Mouse (Mus musculus) megakaryocyte, embryonic 14.5 days (primary cell): ENCODE measurements around the gene Trim11. TPM values are rescaled to one million over a fixed set of nuclear protein-coding genes. Genes with fewer than 3 reads are reported as not detected.
A peak's percentile ranks its signal among the peaks of the same experiment; 100 is the strongest.

ENCODE experiments used
- H3K27me3 ChIP-seq: replicated peaks from 2 replicates; pipeline ENCODE3; 2012; ENCODE audit warnings: inconsistent platforms
- H3K36me3 ChIP-seq: replicated peaks from 2 replicates; pipeline ENCODE3; 2012; ENCODE audit warnings: low read length, inconsistent platforms, mixed read lengths
- H3K4me1 ChIP-seq: 2 replicates; pipeline ENCODE4 v1.6.1; 2012; ENCODE audit warnings: inconsistent platforms
- H3K4me3 ChIP-seq: replicated peaks from 2 replicates; pipeline ENCODE3; 2012; ENCODE audit warnings: moderate library complexity, mild to moderate bottlenecking, inconsistent platforms
- H3K9me3 ChIP-seq: 2 replicates; pipeline ENCODE4 v1.6.1; 2012; ENCODE audit warnings: inconsistent platforms
- FLI1 ChIP-seq: IDR thresholded peaks from 2 replicates; pipeline ENCODE4 v1.6.1; 2012; ENCODE audit warnings: low read length, inconsistent platforms, mixed read lengths
- GATA1 ChIP-seq: IDR thresholded peaks from 3 replicates; pipeline ENCODE4 v1.6.1; 2012; ENCODE audit warnings: mixed read lengths, low read length, inconsistent platforms, borderline replicate concordance
- polyA plus RNA-seq: library from polyadenylated mRNA; stranded (reverse); fragments of >175 nt; gene quantifications from 2 replicates; pipeline ENCODE4 v1.2.3, GENCODE M21; 2012; ENCODE audit warnings: low replicate concordance; ENCODE audit not compliant: insufficient read depth

The Trim11 gene
- polyA plus RNA-seq, 1 experiment: 12.8 TPM

- Histone ChIP-seq H3K9me3 (no peaks in the 10 kb centered on the region), H3K4me1 (peaks cover 84% of the 10 kb centered on the region), H3K36me3 (peaks cover 91% of the 10 kb centered on the region), H3K27me3 (peaks cover 2% of the 10 kb centered on the region), H3K4me3 (no peak overlapping the region)
- TF ChIP-seq GATA1 (no peak), FLI1 (no peak)
These were observed 12.9 kb downstream of the Trim11 start for GRCm38 (mm10) chr11:58990794-58991193.

GRCm38 (mm10) chr11:58991911-58992310, 14.0 kb downstream of the Trim11 start:
- H3K9me3 ChIP-seq: no peaks in the 10 kb centered on the region
- peaks cover 84% of the 10 kb centered on the region for H3K36me3 ChIP-seq
- TF ChIP-seq FLI1: no peak
- TF ChIP-seq GATA1: no peak
- H3K27me3 ChIP-seq: peaks cover 3% of the 10 kb centered on the region
- no peak overlapping the region for H3K4me3 ChIP-seq
- H3K4me1 ChIP-seq: peaks cover 84% of the 10 kb centered on the region

- H3K4me3 ChIP-seq: no peak overlapping the region
- peaks cover 3% of the 10 kb centered on the region for H3K27me3 ChIP-seq
- H3K9me3 ChIP-seq: no peaks in the 10 kb centered on the region
- no peak for TF ChIP-seq GATA1
- no peak for TF ChIP-seq FLI1
- peaks cover 84% of the 10 kb centered on the region for H3K36me3 ChIP-seq
- peaks cover 87% of the 10 kb centered on the region for H3K4me1 ChIP-seq
These were observed 15.3 kb downstream of the Trim11 start for GRCm38 (mm10) chr11:58993091-58993670.

DNA sequence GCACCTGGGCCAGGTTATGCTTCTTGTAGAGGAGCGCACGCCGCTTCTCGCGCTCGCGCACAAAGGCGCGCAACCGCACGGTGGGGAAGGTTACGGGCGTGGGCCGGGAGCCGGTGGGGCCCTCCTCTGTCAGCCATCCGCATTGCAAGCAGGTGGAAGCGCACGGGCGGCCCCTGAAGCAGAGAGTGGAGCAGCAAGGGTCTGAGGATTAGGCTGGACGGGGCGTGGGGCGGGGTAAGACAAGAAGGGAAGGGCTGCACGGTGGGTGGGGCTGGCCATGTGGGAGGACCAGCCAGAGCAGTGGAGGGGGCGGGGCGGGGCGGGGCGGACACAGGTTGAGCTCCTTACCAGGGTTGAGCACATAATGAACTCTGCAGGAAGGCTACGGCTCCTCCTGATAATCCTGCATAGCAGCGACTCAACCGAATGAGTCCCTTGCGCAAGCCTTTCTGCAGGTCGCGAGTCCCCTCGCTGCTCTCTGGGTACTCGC, 16.5 kb downstream of the Trim11 start:
- H3K4me1 ChIP-seq: peaks cover 87% of the 10 kb centered on the region
- H3K4me3 ChIP-seq: peak overlapping the region; percentile 23
- H3K9me3 ChIP-seq: no peaks in the 10 kb centered on the region
- H3K36me3 ChIP-seq: peaks cover 72% of the 10 kb centered on the region
- H3K27me3 ChIP-seq: peaks cover 3% of the 10 kb centered on the region
- TF ChIP-seq FLI1 (no peak), GATA1 (no peak)

GRCm38 (mm10) chr11:58995061-58995806, 17.3 kb downstream of the Trim11 start:
- peaks cover 8% of the 10 kb centered on the region for H3K27me3 ChIP-seq
- H3K4me3 ChIP-seq: peak overlapping the region; percentile 86
- H3K4me1 ChIP-seq: peaks cover 87% of the 10 kb centered on the region
- no peak for TF ChIP-seq FLI1
- TF ChIP-seq GATA1: no peak
- no peaks in the 10 kb centered on the region for H3K9me3 ChIP-seq
- peaks cover 63% of the 10 kb centered on the region for H3K36me3 ChIP-seq

DNA sequence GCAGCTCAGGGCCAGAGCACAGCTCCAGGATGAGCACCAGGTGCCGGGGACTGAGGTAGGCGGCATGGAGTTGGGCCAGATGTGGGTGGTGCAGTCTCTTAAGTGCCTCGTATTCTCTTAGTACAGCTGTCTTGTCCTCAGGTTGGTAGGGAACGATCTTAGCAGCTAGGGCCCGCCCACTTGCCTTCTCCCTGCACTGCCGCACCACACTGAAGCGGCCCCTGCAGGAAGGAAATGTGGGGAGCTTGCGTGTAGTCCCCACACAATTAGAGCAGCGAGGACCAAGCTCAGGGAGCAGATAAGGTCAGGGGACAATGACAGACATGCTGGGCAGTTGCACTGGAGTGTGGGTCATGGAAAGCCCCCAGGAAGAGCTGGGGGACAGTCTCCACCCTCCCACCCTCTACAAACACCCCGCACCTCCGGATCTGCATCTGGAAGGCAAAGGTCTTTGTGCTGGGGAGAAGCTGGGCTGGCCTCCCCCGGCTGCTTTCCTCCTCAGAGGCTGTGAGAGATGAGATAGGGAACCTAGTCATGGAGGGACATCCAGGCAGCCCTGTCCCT, 18.0 kb downstream of the Trim11 start:
- Histone ChIP-seq H3K27me3 (peaks cover 15% of the 10 kb centered on the region), H3K9me3 (no peaks in the 10 kb centered on the region), H3K4me3 (peak overlapping the region; percentile 86), H3K36me3 (peaks cover 56% of the 10 kb centered on the region), H3K4me1 (peaks cover 84% of the 10 kb centered on the region)
- TF ChIP-seq FLI1 (no peak), GATA1 (peak; percentile 17; the same call in 1 of the 3 replicates)

- H3K27me3 ChIP-seq: peaks cover 28% of the 10 kb centered on the region
- peaks cover 44% of the 10 kb centered on the region for H3K36me3 ChIP-seq
- TF ChIP-seq FLI1: no peak
- no peak for TF ChIP-seq GATA1
- no peaks in the 10 kb centered on the region for H3K9me3 ChIP-seq
- H3K4me1 ChIP-seq: peaks cover 81% of the 10 kb centered on the region
- H3K4me3 ChIP-seq: no peak overlapping the region
These were observed 19.6 kb downstream of the Trim11 start for GRCm38 (mm10) chr11:58997541-58997940.

GRCm38 (mm10) chr11:58999158-58999557, 21.3 kb downstream of the Trim11 start:
- TF ChIP-seq FLI1: no peak
- no peak for TF ChIP-seq GATA1
- H3K27me3 ChIP-seq: peaks cover 33% of the 10 kb centered on the region
- peaks cover 31% of the 10 kb centered on the region for H3K36me3 ChIP-seq
- peaks cover 67% of the 10 kb centered on the region for H3K4me1 ChIP-seq
- no peaks in the 10 kb centered on the region for H3K9me3 ChIP-seq
- H3K4me3 ChIP-seq: peak overlapping the region; percentile 76

DNA sequence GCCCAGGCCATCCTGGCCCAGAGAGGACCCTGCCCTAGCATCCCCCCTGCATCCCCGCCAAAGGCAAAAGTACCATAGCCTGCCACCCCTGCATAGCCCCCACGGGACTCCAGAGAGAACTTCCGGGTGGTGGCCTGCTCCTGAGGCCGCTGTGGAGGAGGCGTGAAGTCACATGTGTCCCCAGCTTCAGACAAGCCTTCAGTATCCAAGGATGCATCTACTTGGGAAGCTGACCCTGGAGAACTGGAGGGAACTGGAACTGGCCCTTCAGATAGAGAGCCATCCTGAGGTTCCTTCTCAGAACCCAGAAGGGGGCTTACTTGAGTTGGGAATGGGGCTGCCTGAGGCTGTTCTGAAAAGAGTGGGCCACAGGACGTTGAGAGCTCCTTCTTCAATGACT, 21.9 kb downstream of the Trim11 start:
- H3K36me3 ChIP-seq: peaks cover 24% of the 10 kb centered on the region
- no peak overlapping the region for H3K4me3 ChIP-seq
- TF ChIP-seq GATA1 (no peak), FLI1 (no peak)
- H3K4me1 ChIP-seq: peaks cover 61% of the 10 kb centered on the region
- H3K27me3 ChIP-seq: peaks cover 33% of the 10 kb centered on the region
- no peaks in the 10 kb centered on the region for H3K9me3 ChIP-seq

- peaks cover 17% of the 10 kb centered on the region for H3K36me3 ChIP-seq
- peaks cover 53% of the 10 kb centered on the region for H3K4me1 ChIP-seq
- TF ChIP-seq GATA1 (no peak), FLI1 (no peak)
- H3K9me3 ChIP-seq: no peaks in the 10 kb centered on the region
- H3K27me3 ChIP-seq: peaks cover 31% of the 10 kb centered on the region
- H3K4me3 ChIP-seq: no peak overlapping the region
These were observed 22.7 kb downstream of the Trim11 start for GRCm38 (mm10) chr11:59000635-59001034.
